In genomic region chr1:65010153-65010552, GRCm38 (mm10) we compare ENCODE assay signal across 9 mouse cellular contexts. TPM values are rescaled to one million over a fixed set of nuclear protein-coding genes. Genes with fewer than 3 reads are reported as not detected.
A peak's percentile ranks its signal among the peaks of the same experiment; 100 is the strongest.
DNase-seq lines count a peak whose midpoint lies in the region; ATAC-seq and TF ChIP-seq lines count a peak whose summit lies in the region.
"Had no signal": no experiment of that assay in that cellular context is flagged by ENCODE, and none has a peak within 500 bp of the region (broad histone marks: within the 10 kb centered on the region; RNA-seq: fewer than 3 reads in every experiment).

No protein-coding gene starts in this region.

- peak; percentile 59; the same call in 1 of the 2 replicates for ATAC-seq in limb, embryonic 12.5 days (ENCODE audit: insufficient number of reproducible peaks, insufficient read depth, low FRiP score, low TSS enrichment, low read depth)
- ATAC-seq in stomach, postnatal 0 days (ENCODE audit: low FRiP score, low TSS enrichment): peak; percentile 92

- DNase-seq in 3134 (ENCODE audit: extremely low read depth, insufficient read length, low spot score): peak; percentile 27
- DNase-seq in T-cell, adult 2 months (ENCODE audit: low spot score): peak; percentile 59
- DNase-seq in gastrocnemius, postnatal 14 days: peak; percentile 43
- DNase-seq in kidney, adult 9 months: peak; percentile 71
- DNase-seq in naive thymus-derived CD4-positive, alpha-beta T cell, adult 2 months (ENCODE audit: low read depth): peak; percentile 82
- DNase-seq in stomach, postnatal 0 days (ENCODE audit: low spot score): peak; percentile 70

- TF ChIP-seq EP300 in stomach, postnatal 0 days (optimal IDR thresholded peaks at IDR 0.05): no peak

- no peak overlapping the region for H3K4me3 ChIP-seq in cortical plate, adult 2 months (ENCODE audit: insufficient read depth, low read length)
- H3K4me3 ChIP-seq in limb, embryonic 12.5 days (replicated peaks): no peak overlapping the region
- H3K4me3 ChIP-seq in stomach, postnatal 0 days (ENCODE audit: low read depth, low read length): no peak overlapping the region
- H3K4me3 ChIP-seq: embryonic facial prominence, embryonic 12.5 days had no signal

- H3K27me3 ChIP-seq in limb, embryonic 12.5 days: no peaks in the 10 kb centered on the region
- H3K27me3 ChIP-seq in stomach, postnatal 0 days (ENCODE audit: control insufficient read depth, insufficient read depth, low read length): no peaks in the 10 kb centered on the region
- H3K27me3 ChIP-seq: embryonic facial prominence, embryonic 12.5 days had no signal

- intact Hi-C loops in gastrocnemius, postnatal 14 days (cut with DNase I; ENCODE audit: low total_unique reads): no loop called here

- no peak overlapping the region for H3K9ac ChIP-seq in limb, embryonic 12.5 days (replicated peaks)
- H3K9ac ChIP-seq in stomach, postnatal 0 days (ENCODE audit: low read length): no peak overlapping the region
- H3K9ac ChIP-seq: embryonic facial prominence, embryonic 12.5 days had no signal

- TF ChIP-seq CTCF in cortical plate, adult 2 months (IDR thresholded peaks at IDR 0.05; ENCODE audit: extremely low read depth, insufficient read depth, low read length): peak; percentile 99
- TF ChIP-seq CTCF in stomach, postnatal 0 days (IDR thresholded peaks at IDR 0.05; ENCODE audit: low read depth): peak; percentile 99

- TF ChIP-seq POLR2A in cortical plate, adult 2 months (IDR thresholded peaks at IDR 0.05; ENCODE audit: extremely low read depth, insufficient read depth, low read length): no peak

- no peak overlapping the region for H3K4me2 ChIP-seq in limb, embryonic 12.5 days
- no peak overlapping the region for H3K4me2 ChIP-seq in stomach, postnatal 0 days (replicated peaks; ENCODE audit: low read depth)
- H3K4me2 ChIP-seq: embryonic facial prominence, embryonic 12.5 days had no signal

- no peaks in the 10 kb centered on the region for H3K36me3 ChIP-seq in limb, embryonic 12.5 days
- H3K36me3 ChIP-seq in stomach, postnatal 0 days (ENCODE audit: control insufficient read depth, insufficient read depth, low read length): no peaks in the 10 kb centered on the region
- H3K36me3 ChIP-seq: embryonic facial prominence, embryonic 12.5 days had no signal

- no peaks in the 10 kb centered on the region for H3K9me3 ChIP-seq in limb, embryonic 12.5 days
- H3K9me3 ChIP-seq in stomach, postnatal 0 days (ENCODE audit: control insufficient read depth, low read length): no peaks in the 10 kb centered on the region
- H3K9me3 ChIP-seq: embryonic facial prominence, embryonic 12.5 days had no signal

- 17% methylated on average over 9 of the region's 9 CpGs for WGBS in limb, embryonic 12.5 days
- WGBS in stomach, postnatal 0 days: 10% methylated on average over 9 of the region's 9 CpGs

- H3K27ac ChIP-seq in cortical plate, adult 2 months (ENCODE audit: insufficient read depth, low read length): no peak overlapping the region
- no peak overlapping the region for H3K27ac ChIP-seq in limb, embryonic 12.5 days
- H3K27ac ChIP-seq in stomach, postnatal 0 days (replicated peaks): no peak overlapping the region
- H3K27ac ChIP-seq: embryonic facial prominence, embryonic 12.5 days had no signal

- H3K4me1 ChIP-seq in cortical plate, adult 2 months (ENCODE audit: control insufficient read depth, insufficient read depth, low read length): no peaks in the 10 kb centered on the region
- no peaks in the 10 kb centered on the region for H3K4me1 ChIP-seq in limb, embryonic 12.5 days (replicated peaks)
- no peaks in the 10 kb centered on the region for H3K4me1 ChIP-seq in stomach, postnatal 0 days (replicated peaks; ENCODE audit: control insufficient read depth, insufficient read depth)
- H3K4me1 ChIP-seq: embryonic facial prominence, embryonic 12.5 days had no signal

RNA-seq across cellular contexts. Expression of gene Akr1cl, which starts 22.4 kb away (rescaled TPM):
- polyA plus RNA-seq in cortical plate, adult 2 months (2012; rRNA removed): not detected in 2 replicates
- not detected for total RNA-seq in gastrocnemius, postnatal 14 days (2021)
- polyA plus RNA-seq in limb, embryonic 12.5 days (2016; fragmentation: Nextera tagmentation; extraction: Ambion mirVana): 0.18 TPM in 1 of 2 replicates, not detected in the other
- polyA plus RNA-seq in stomach, postnatal 0 days (2015; fragmentation: Nextera tagmentation; extraction: Ambion mirVana): 0.17 TPM in 1 of 2 replicates, not detected in the other

RNA-seq across cellular contexts. Expression of gene Cryge, which starts 40.8 kb away (rescaled TPM):
- not detected in 2 replicates for polyA plus RNA-seq in cortical plate, adult 2 months (2012; rRNA removed)
- total RNA-seq in gastrocnemius, postnatal 14 days (2021): not detected
- not detected in 2 replicates for polyA plus RNA-seq in limb, embryonic 12.5 days (2016; fragmentation: Nextera tagmentation; extraction: Ambion mirVana)
- polyA plus RNA-seq in stomach, postnatal 0 days (2015; fragmentation: Nextera tagmentation; extraction: Ambion mirVana): not detected in 2 replicates

RNA-seq across cellular contexts. Expression of gene Crygd, which starts 53.1 kb away (rescaled TPM):
- not detected in 2 replicates for polyA plus RNA-seq in cortical plate, adult 2 months (2012; rRNA removed)
- not detected for total RNA-seq in gastrocnemius, postnatal 14 days (2021)
- not detected in 2 replicates for polyA plus RNA-seq in limb, embryonic 12.5 days (2016; fragmentation: Nextera tagmentation; extraction: Ambion mirVana)
- polyA plus RNA-seq in stomach, postnatal 0 days (2015; fragmentation: Nextera tagmentation; extraction: Ambion mirVana): not detected in 2 replicates

RNA-seq across cellular contexts. Expression of gene Plekhm3, which starts 53.5 kb away (rescaled TPM):
- 15.2 and 15.4 TPM in 2 replicates for polyA plus RNA-seq in cortical plate, adult 2 months (2012; rRNA removed)
- 1 to 10 TPM; 3.9 to 5.1 TPM for total RNA-seq in gastrocnemius, postnatal 14 days (2021)
- polyA plus RNA-seq in limb, embryonic 12.5 days (2016; fragmentation: Nextera tagmentation; extraction: Ambion mirVana): 11.1 and 13.8 TPM in 2 replicates
- polyA plus RNA-seq in stomach, postnatal 0 days (2015; fragmentation: Nextera tagmentation; extraction: Ambion mirVana): 2.2 and 2.3 TPM in 2 replicates

Comparison
In these comparisons a context has a peak if more than half of its experiments do, and no peak if none do; other contexts are left out.
1. DNase-seq: peak in every context shown above with its lines; median percentile 82 in naive thymus-derived CD4-positive, alpha-beta T cell, adult 2 months; 71 in kidney, adult 9 months; 70 in stomach, postnatal 0 days; 59 in T-cell, adult 2 months; 43 in gastrocnemius, postnatal 14 days; 27 in 3134.